Mouse (Mus musculus) midbrain, embryonic 14.5 days (tissue): ENCODE results near the gene Sema6d. TPM values are rescaled to one million over a fixed set of nuclear protein-coding genes. Genes with fewer than 3 reads are reported as not detected.

Experiments
- ATAC-seq: fragments of 200-750 bp; cut with Nextera tagmentation; 2 replicates; pipeline ENCODE4 v1.8.0; 2017; ENCODE audit warnings: moderate number of reproducible peaks, moderate library complexity; ENCODE audit not compliant: low FRiP score, low TSS enrichment
- DNase-seq: peaks from one replicate; pipeline ENCODE4 v3.0.0-alpha.2; 2015
- H3K27ac ChIP-seq: fragments of 300-500 bp; sonication (generic); replicated peaks from 2 replicates; pipeline ENCODE4 v1.5.1; 2014; ENCODE audit warnings: mild to moderate bottlenecking, low read depth, low read length, moderate library complexity
- H3K27me3 ChIP-seq: fragments of 300-500 bp; sonication (generic); 2 replicates; pipeline ENCODE4 v1.6.1; 2014; ENCODE audit warnings: low read length, control low read depth, mixed read lengths; ENCODE audit not compliant: control insufficient read depth, insufficient read depth
- H3K36me3 ChIP-seq: fragments of 300-500 bp; sonication (generic); 2 replicates; pipeline ENCODE4 v1.6.1; 2014; ENCODE audit warnings: low read length, control low read depth; ENCODE audit not compliant: control insufficient read depth, insufficient read depth
- H3K4me1 ChIP-seq: fragments of 300-500 bp; sonication (generic); 2 replicates; pipeline ENCODE4 v1.6.1; 2014; ENCODE audit warnings: mild to moderate bottlenecking, antibody characterized with exemption, low read length, control low read depth; ENCODE audit not compliant: control insufficient read depth, insufficient read depth
- H3K4me2 ChIP-seq: fragments of 300-500 bp; sonication (generic); 2 replicates; pipeline ENCODE4 v1.6.1; 2014; ENCODE audit warnings: mild to moderate bottlenecking, low read length, moderate library complexity
- H3K4me3 ChIP-seq: fragments of 300-500 bp; sonication (generic); replicated peaks from 2 replicates; pipeline ENCODE4 v1.5.1; 2014; ENCODE audit warnings: low read depth, low read length
- H3K9ac ChIP-seq: fragments of 300-500 bp; sonication (generic); replicated peaks from 2 replicates; pipeline ENCODE4 v1.6.1; 2014; ENCODE audit warnings: mild to moderate bottlenecking, low read length, moderate library complexity
- H3K9me3 ChIP-seq: fragments of 300-500 bp; sonication (generic); 2 replicates; pipeline ENCODE4 v1.6.1; 2016; ENCODE audit warnings: low read length, control low read depth, mixed read lengths; ENCODE audit not compliant: control insufficient read depth
- WGBS: fragments of 180-500 bp; shearing (Covaris S2); extraction: QIAGEN DNeasy Blood & Tissue Kit; methylation state at CpG from one replicate; pipeline ENCODE4 v1.1.7; 2014; 5-methylcytosine and 5-hydroxymethylcytosine counted together
- polyA plus RNA-seq: library from polyadenylated mRNA; unstranded; fragments of >200 nt; fragmentation: Nextera tagmentation; extraction: Ambion mirVana; gene quantifications from 2 replicates; pipeline ENCODE4 v1.2.1, GENCODE M21; 2014

Gene Sema6d
- polyA plus RNA-seq, 1 experiment from 2014 or later = 24.9 TPM

- DNase-seq = no peak
- H3K27me3 ChIP-seq = no peaks in the 10 kb centered on the region
- ATAC-seq = no peak
- H3K9ac ChIP-seq = no peak overlapping the region
- no peak overlapping the region for H3K4me3 ChIP-seq
- H3K36me3 ChIP-seq = peaks cover 30% of the 10 kb centered on the region; the same call in 1 of the 2 replicates
- no peak overlapping the region for H3K27ac ChIP-seq
- 94% methylated on average over 14 of the region's 14 CpGs for WGBS
- no peaks in the 10 kb centered on the region for H3K9me3 ChIP-seq
- H3K4me1 ChIP-seq = no peaks in the 10 kb centered on the region
- H3K4me2 ChIP-seq = no peak overlapping the region
Measured at GRCm38 (mm10) chr2:124658374-124658773, 568.6 kb downstream of the Sema6d start.

- no peaks in the 10 kb centered on the region for H3K27me3 ChIP-seq
- no peak for ATAC-seq
- no peaks in the 10 kb centered on the region for H3K9me3 ChIP-seq
- H3K4me3 ChIP-seq = no peak overlapping the region
- WGBS = 93% methylated on average over 13 of the region's 13 CpGs
- H3K36me3 ChIP-seq = peaks cover 35% of the 10 kb centered on the region; the same call in 1 of the 2 replicates
- no peaks in the 10 kb centered on the region for H3K4me1 ChIP-seq
- no peak overlapping the region for H3K27ac ChIP-seq
- no peak overlapping the region for H3K4me2 ChIP-seq
- no peak for DNase-seq
- H3K9ac ChIP-seq = no peak overlapping the region
Measured at GRCm38 (mm10) chr2:124659601-124660000, 569.8 kb downstream of the Sema6d start.

GRCm38 (mm10) chr2:124660686-124661085 is 570.9 kb downstream of the Sema6d start:
- 89% methylated on average over 5 of the region's 5 CpGs for WGBS
- Histone ChIP-seq H3K4me1 (no peaks in the 10 kb centered on the region), H3K4me2 (no peak overlapping the region), H3K27ac (no peak overlapping the region), H3K9ac (no peak overlapping the region), H3K27me3 (no peaks in the 10 kb centered on the region), H3K4me3 (no peak overlapping the region), H3K36me3 (peaks cover 40% of the 10 kb centered on the region; the same call in 1 of the 2 replicates), H3K9me3 (no peaks in the 10 kb centered on the region)
- ATAC-seq (no peak), DNase-seq (no peak)

GRCm38 (mm10) chr2:124661316-124661715 is 571.5 kb downstream of the Sema6d start:
- ATAC-seq (no peak), DNase-seq (no peak)
- WGBS = 96% methylated on average over 9 of the region's 9 CpGs
- Histone ChIP-seq H3K36me3 (peaks cover 38% of the 10 kb centered on the region; the same call in 1 of the 2 replicates), H3K9ac (no peak overlapping the region), H3K4me3 (no peak overlapping the region), H3K27ac (no peak overlapping the region), H3K27me3 (no peaks in the 10 kb centered on the region), H3K4me2 (no peak overlapping the region), H3K9me3 (no peaks in the 10 kb centered on the region), H3K4me1 (no peaks in the 10 kb centered on the region)

- Histone ChIP-seq H3K9ac (no peak overlapping the region), H3K27ac (no peak overlapping the region), H3K4me1 (no peaks in the 10 kb centered on the region), H3K4me2 (no peak overlapping the region), H3K27me3 (no peaks in the 10 kb centered on the region), H3K36me3 (peaks cover 33% of the 10 kb centered on the region; the same call in 1 of the 2 replicates), H3K9me3 (no peaks in the 10 kb centered on the region), H3K4me3 (no peak overlapping the region)
- 63% methylated on average over 5 of the region's 5 CpGs for WGBS
- DNase-seq (no peak), ATAC-seq (no peak)
Measured at GRCm38 (mm10) chr2:124662257-124662656, 572.5 kb downstream of the Sema6d start.

GRCm38 (mm10) chr2:124664191-124664590 is 574.4 kb downstream of the Sema6d start:
- Histone ChIP-seq H3K36me3 (0 out of 2 replicates have a peak, but pooled peaks cover 18% of the 10 kb centered on the region), H3K27me3 (no peaks in the 10 kb centered on the region), H3K27ac (no peak overlapping the region), H3K4me2 (no peak overlapping the region), H3K4me3 (no peak overlapping the region), H3K9ac (no peak overlapping the region), H3K9me3 (no peaks in the 10 kb centered on the region), H3K4me1 (no peaks in the 10 kb centered on the region)
- DNase-seq = no peak
- no peak for ATAC-seq
- 94% methylated on average over 16 of the region's 16 CpGs for WGBS

- no peak for ATAC-seq
Measured at GRCm38 (mm10) chr2:124668431-124668830, 578.7 kb downstream of the Sema6d start.

GRCm38 (mm10) chr2:124673117-124673516 is 583.3 kb downstream of the Sema6d start:
- no peak for DNase-seq
- no peak for ATAC-seq
- Histone ChIP-seq H3K4me1 (no peaks in the 10 kb centered on the region), H3K4me2 (no peak overlapping the region), H3K27me3 (no peaks in the 10 kb centered on the region), H3K9me3 (no peaks in the 10 kb centered on the region), H3K4me3 (no peak overlapping the region), H3K9ac (no peak overlapping the region), H3K27ac (no peak overlapping the region), H3K36me3 (no peaks in the 10 kb centered on the region)

More at GRCm38 (mm10) chr2:124668431-124668830, 578.7 kb downstream of the Sema6d start:
- WGBS = 93% methylated on average over 1 of the region's 1 CpGs
- Histone ChIP-seq H3K9ac (no peak overlapping the region), H3K4me2 (no peak overlapping the region), H3K4me1 (no peaks in the 10 kb centered on the region), H3K27ac (no peak overlapping the region), H3K4me3 (no peak overlapping the region), H3K9me3 (no peaks in the 10 kb centered on the region), H3K36me3 (0 out of 2 replicates have a peak, but pooled peaks cover 9% of the 10 kb centered on the region), H3K27me3 (no peaks in the 10 kb centered on the region)
- no peak for DNase-seq

- Histone ChIP-seq H3K4me3 (no peak overlapping the region), H3K9ac (no peak overlapping the region), H3K4me1 (no peaks in the 10 kb centered on the region), H3K27ac (no peak overlapping the region), H3K4me2 (no peak overlapping the region), H3K27me3 (no peaks in the 10 kb centered on the region), H3K36me3 (no peaks in the 10 kb centered on the region), H3K9me3 (no peaks in the 10 kb centered on the region)
- ATAC-seq = no peak
- DNase-seq = no peak
- WGBS = 90% methylated on average over 5 of the region's 5 CpGs
Measured at GRCm38 (mm10) chr2:124684481-124684901, 594.7 kb downstream of the Sema6d start.
